Mouse (Mus musculus) midbrain, embryonic 11.5 days (tissue): ENCODE results near the gene Txndc11. TPM values are rescaled to one million over a fixed set of nuclear protein-coding genes. Genes with fewer than 3 reads are reported as not detected.

Experiments used
- ATAC-seq: fragments of 200-750 bp; cut with Nextera tagmentation; 2 replicates; pipeline ENCODE4 v1.8.0; 2017; ENCODE audit warnings: moderate TSS enrichment, moderate library complexity; ENCODE audit not compliant: low FRiP score
- DNase-seq: peaks from one replicate; pipeline ENCODE4 v3.0.0; 2015; ENCODE audit warnings: low spot score; ENCODE audit errors: missing footprints
- H3K27ac ChIP-seq: fragments of 300-500 bp; sonication (generic); 2 replicates; pipeline ENCODE4 v1.5.1; 2014; ENCODE audit warnings: low read depth, low read length
- H3K27me3 ChIP-seq: fragments of 300-500 bp; sonication (generic); 2 replicates; pipeline ENCODE4 v1.6.1; 2014; ENCODE audit warnings: mild to moderate bottlenecking, low read length, moderate library complexity, mixed read lengths; ENCODE audit not compliant: control insufficient read depth, insufficient read depth
- H3K36me3 ChIP-seq: fragments of 300-500 bp; sonication (generic); 2 replicates; pipeline ENCODE4 v1.6.1; 2014; ENCODE audit warnings: mild to moderate bottlenecking, low read length, moderate library complexity, mixed read lengths; ENCODE audit not compliant: control insufficient read depth, insufficient read depth
- H3K4me1 ChIP-seq: fragments of 300-500 bp; sonication (generic); 2 replicates; pipeline ENCODE4 v1.6.1; 2014; ENCODE audit warnings: low read length; ENCODE audit not compliant: control insufficient read depth, insufficient read depth
- H3K4me2 ChIP-seq: fragments of 300-500 bp; sonication (generic); 2 replicates; pipeline ENCODE4 v1.6.1; 2014; ENCODE audit warnings: mild to moderate bottlenecking, moderate library complexity
- H3K4me3 ChIP-seq: fragments of 300-500 bp; sonication (generic); 2 replicates; pipeline ENCODE4 v1.5.1; 2014; ENCODE audit warnings: low read depth, low read length
- H3K9ac ChIP-seq: fragments of 300-500 bp; sonication (generic); 2 replicates; pipeline ENCODE4 v1.6.1; 2014; ENCODE audit warnings: low read length
- H3K9me3 ChIP-seq: fragments of 300-500 bp; sonication (generic); 2 replicates; pipeline ENCODE4 v1.6.1; 2016; ENCODE audit warnings: low read length; ENCODE audit not compliant: control insufficient read depth
- WGBS: fragments of 180-500 bp; shearing (Covaris S2); extraction: QIAGEN DNeasy Blood & Tissue Kit; methylation state at CpG from one replicate; pipeline ENCODE4 v1.1.7; 2014; 5-methylcytosine and 5-hydroxymethylcytosine counted together
- polyA plus RNA-seq: library from polyadenylated mRNA; unstranded; fragments of >200 nt; fragmentation: Nextera tagmentation; extraction: Ambion mirVana; gene quantifications from 2 replicates; pipeline ENCODE4 v1.2.1, GENCODE M21; 2014

Gene Txndc11
- polyA plus RNA-seq, 1 experiment from 2014 or later, result 31.0 TPM

DNA sequence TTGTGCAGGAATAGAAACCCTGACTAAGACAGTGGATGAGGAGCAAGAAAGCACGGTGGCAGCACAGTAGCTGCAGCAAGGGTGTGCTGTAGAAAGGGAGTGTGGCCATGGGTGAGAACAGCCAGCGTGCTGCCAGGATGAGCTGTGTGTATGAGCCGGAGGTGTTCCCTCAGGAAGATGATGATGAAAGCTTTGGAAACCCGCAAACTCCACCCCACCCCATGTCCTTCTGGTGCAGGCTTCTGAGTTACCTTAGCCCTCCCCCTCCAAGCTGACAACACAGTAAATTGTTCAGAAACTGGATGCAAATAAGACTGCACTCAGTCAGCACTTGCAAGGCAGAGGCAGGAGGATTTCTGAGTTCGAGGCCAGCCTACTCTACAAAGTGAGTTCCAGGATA lies 91.2 kb downstream of the Txndc11 start:
- no peak for ATAC-seq
- no peaks in the 10 kb centered on the region for H3K9me3 ChIP-seq
- no peak overlapping the region for H3K9ac ChIP-seq
- no peak overlapping the region for H3K4me3 ChIP-seq
- 90% methylated on average over 5 of the region's 5 CpGs for WGBS
- H3K27ac ChIP-seq, result no peak overlapping the region
- no peaks in the 10 kb centered on the region for H3K27me3 ChIP-seq
- H3K4me2 ChIP-seq, result no peak overlapping the region
- DNase-seq, result no peak
- no peaks in the 10 kb centered on the region for H3K4me1 ChIP-seq
- H3K36me3 ChIP-seq, result no peaks in the 10 kb centered on the region

DNA sequence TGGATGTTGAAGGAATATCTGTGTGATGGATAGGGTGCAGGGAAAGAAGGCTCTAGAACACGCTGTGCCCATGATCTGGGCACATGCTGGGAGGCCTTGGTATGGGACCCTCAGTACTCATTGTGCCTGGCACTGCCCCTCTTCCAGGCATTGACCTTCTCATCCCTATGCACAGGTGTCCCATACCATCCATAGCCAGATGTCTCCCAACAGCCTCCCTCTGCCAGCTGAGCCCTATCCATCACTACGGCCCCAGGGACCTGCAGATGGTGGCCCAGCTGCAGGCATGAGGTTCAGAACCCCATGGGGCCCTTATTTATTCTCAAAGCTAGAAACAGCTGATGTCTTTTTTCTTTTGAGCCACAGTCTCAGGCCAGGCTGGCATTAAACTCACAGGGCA lies 93.8 kb downstream of the Txndc11 start:
- ATAC-seq, result no peak
- Histone ChIP-seq H3K4me3 (no peak overlapping the region), H3K27me3 (no peaks in the 10 kb centered on the region), H3K4me1 (no peaks in the 10 kb centered on the region), H3K36me3 (no peaks in the 10 kb centered on the region), H3K4me2 (no peak overlapping the region), H3K9me3 (no peaks in the 10 kb centered on the region), H3K27ac (no peak overlapping the region), H3K9ac (no peak overlapping the region)
- DNase-seq, result no peak
- 78% methylated on average over 2 of the region's 2 CpGs for WGBS

DNA sequence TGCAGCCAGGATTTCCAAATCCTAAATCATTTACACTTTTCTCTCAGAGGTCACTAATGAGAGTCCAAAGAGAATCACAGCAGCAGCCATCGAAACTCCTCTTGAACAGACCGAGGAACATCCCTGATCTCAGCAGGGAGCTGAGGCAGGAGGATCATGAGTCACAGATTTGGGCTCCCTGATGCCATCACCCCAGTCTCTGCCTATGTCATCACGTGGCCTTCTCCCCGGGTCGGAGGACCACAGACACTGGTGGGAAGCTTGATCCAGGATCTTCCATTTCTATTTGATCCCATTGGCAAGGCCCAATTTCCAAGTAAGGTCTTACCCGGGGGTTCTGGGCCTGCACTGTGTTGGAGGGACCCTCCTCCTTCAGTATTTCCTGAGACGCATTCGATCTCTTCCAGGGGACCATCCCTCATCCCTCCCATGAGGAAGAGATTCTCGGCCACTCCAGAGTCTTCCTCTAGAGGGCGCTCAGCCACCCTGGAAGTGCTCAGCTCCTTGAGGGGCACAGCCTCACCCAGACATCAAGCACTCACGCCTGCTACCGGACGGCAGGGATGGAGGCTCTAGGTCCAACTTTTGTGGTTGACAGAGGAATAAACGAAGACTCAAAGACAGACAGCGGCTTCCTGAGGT lies 98.5 kb downstream of the Txndc11 start:
- no peak overlapping the region for H3K4me2 ChIP-seq
- 27% methylated on average over 15 of the region's 15 CpGs for WGBS
- H3K27me3 ChIP-seq, result no peaks in the 10 kb centered on the region
- H3K36me3 ChIP-seq, result no peaks in the 10 kb centered on the region
- H3K9ac ChIP-seq, result no peak overlapping the region
- DNase-seq (peak; percentile 98), ATAC-seq (peak; percentile 80)
- no peak overlapping the region for H3K4me3 ChIP-seq
- H3K9me3 ChIP-seq, result no peaks in the 10 kb centered on the region
- H3K4me1 ChIP-seq, result no peaks in the 10 kb centered on the region
- H3K27ac ChIP-seq, result no peak overlapping the region

DNA sequence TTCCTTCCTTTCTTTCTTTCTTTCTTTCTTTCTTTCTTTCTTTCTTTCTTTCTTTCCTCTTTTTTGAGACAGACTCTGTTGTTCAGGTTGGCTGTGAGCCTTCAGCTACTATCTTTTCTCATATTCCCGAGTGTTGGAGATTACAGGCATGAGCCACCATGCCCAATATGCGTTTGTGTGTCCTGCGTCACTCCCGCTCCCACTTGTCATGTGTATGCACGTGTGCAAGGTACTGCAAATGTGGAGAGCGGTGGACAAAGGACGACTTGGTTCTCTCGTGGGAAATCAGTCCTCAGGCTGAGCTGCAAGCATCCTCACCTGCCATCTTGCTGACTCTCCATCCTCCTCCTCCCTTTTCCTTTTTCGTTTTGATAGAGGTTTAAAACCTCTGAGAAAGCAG lies 99.2 kb downstream of the Txndc11 start:
- Histone ChIP-seq H3K9ac (no peak overlapping the region), H3K9me3 (no peaks in the 10 kb centered on the region), H3K4me3 (no peak overlapping the region), H3K27me3 (no peaks in the 10 kb centered on the region), H3K27ac (no peak overlapping the region), H3K36me3 (no peaks in the 10 kb centered on the region), H3K4me1 (no peaks in the 10 kb centered on the region), H3K4me2 (no peak overlapping the region)
- ATAC-seq (no peak), DNase-seq (no peak)
- 87% methylated on average over 9 of the region's 9 CpGs for WGBS

DNA sequence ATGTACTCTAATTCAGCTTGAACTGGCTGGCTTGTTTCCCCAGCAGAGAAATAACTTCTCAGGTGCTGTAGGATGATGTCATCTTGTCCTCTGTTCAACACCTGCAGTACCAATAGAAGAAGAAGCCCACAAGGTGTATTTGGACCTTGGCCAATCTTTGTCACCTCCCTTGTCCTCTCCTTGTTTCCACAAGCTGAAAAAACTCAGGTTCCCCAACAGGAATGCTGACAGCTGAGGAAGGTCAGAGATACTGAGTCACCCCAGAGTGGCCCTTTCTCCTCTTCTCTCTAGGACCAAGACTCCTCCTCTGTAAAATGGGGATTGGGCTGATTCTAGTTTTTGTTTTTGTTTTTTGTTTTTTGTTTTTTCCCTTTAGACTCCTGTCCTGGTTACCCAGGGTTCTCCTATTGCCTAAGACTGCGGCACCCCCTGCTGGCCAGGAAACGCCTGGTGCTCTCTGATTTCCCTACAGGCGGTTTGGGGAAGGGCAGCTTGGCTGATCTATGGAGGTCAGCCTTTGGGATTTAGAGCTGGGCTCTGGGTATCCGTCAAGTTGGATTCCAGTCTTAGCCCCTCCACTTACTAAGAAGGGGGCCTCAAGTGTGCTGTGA lies 100.2 kb downstream of the Txndc11 start:
- Histone ChIP-seq H3K4me1 (no peaks in the 10 kb centered on the region), H3K4me3 (no peak overlapping the region), H3K9ac (no peak overlapping the region), H3K4me2 (no peak overlapping the region), H3K36me3 (no peaks in the 10 kb centered on the region), H3K27me3 (no peaks in the 10 kb centered on the region), H3K27ac (no peak overlapping the region), H3K9me3 (no peaks in the 10 kb centered on the region)
- ATAC-seq (peak; percentile 67), DNase-seq (peak; percentile 96)
- under 1% methylated on average over 4 of the region's 4 CpGs for WGBS

DNA sequence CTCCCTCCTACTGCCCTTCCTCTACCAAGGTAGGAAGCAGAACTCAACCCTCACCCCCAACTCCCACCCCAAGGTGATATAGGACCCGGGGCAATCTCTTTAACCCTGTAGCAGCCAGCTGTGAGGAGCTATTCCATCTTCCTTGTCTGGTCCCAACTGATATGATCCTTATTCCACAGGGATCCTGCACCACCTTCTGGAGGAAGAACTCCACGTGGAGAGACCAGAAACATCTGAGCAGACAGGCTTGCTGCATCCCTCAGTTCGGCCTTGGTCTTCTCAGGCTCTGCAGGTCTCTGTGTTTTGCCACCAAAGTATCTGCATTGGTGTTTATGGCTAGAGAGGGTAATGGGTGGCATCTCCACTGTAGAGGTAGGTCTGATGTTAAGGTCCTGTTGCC lies 103.1 kb downstream of the Txndc11 start:
- no peaks in the 10 kb centered on the region for H3K27me3 ChIP-seq
- ATAC-seq (no peak), DNase-seq (no peak)
- H3K4me1 ChIP-seq, result no peaks in the 10 kb centered on the region
- H3K4me3 ChIP-seq, result no peak overlapping the region
- H3K4me2 ChIP-seq, result no peak overlapping the region
- no peaks in the 10 kb centered on the region for H3K9me3 ChIP-seq
- H3K36me3 ChIP-seq, result no peaks in the 10 kb centered on the region
- 71% methylated on average over 3 of the region's 3 CpGs for WGBS
- no peak overlapping the region for H3K27ac ChIP-seq
- no peak overlapping the region for H3K9ac ChIP-seq

DNA sequence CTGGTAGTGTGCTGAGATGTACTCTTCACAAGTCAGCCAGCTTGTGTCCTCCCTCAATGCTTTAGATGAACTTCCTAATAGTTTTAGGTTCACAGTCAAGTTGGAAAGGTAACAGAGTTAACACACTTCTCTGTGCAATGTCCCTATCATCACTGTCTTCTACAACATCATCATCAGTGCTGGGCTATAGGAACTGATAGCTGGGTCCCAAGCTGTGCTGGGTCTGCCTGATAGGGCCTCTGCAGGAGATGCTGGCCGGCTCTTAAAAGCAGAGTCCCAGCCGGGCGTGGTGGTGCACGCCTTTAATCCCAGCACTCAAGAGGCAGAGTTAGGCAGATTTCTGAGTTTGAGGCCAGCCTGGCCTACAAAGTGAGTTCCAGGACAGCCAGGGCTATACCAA lies 103.6 kb downstream of the Txndc11 start:
- DNase-seq (no peak), ATAC-seq (no peak)
- Histone ChIP-seq H3K4me2 (no peak overlapping the region), H3K27me3 (no peaks in the 10 kb centered on the region), H3K36me3 (no peaks in the 10 kb centered on the region), H3K4me3 (no peak overlapping the region), H3K9ac (no peak overlapping the region), H3K4me1 (no peaks in the 10 kb centered on the region), H3K9me3 (no peaks in the 10 kb centered on the region), H3K27ac (no peak overlapping the region)
- 83% methylated on average over 4 of the region's 4 CpGs for WGBS

DNA sequence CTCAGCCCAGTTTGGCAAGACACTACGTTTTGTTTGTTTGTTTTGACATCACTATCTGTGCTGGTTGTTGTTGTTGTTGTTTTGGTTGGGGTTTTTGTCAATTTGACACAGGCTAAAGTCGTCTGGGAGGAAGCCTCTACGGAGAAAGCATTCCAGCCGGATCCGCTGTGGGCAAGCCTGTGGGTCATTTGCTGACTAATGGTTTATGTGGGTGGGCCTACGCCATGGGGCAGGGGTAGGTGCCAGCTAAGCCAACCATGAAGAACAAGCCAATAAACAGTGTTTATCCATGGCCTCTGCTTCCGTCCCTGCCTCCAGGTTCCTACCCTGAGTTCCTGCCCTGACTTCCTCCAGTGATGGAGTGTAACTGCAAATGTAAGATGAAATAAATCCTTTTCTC lies 106.2 kb downstream of the Txndc11 start:
- Histone ChIP-seq H3K9me3 (no peaks in the 10 kb centered on the region), H3K4me3 (no peak overlapping the region), H3K27me3 (no peaks in the 10 kb centered on the region), H3K4me2 (no peak overlapping the region), H3K27ac (no peak overlapping the region), H3K36me3 (no peaks in the 10 kb centered on the region), H3K9ac (no peak overlapping the region), H3K4me1 (no peaks in the 10 kb centered on the region)
- ATAC-seq (no peak), DNase-seq (no peak)
- 87% methylated on average over 7 of the region's 7 CpGs for WGBS
